Mouse (Mus musculus): ENCODE measurements around the gene Tigit. TPM values are rescaled to one million over a fixed set of nuclear protein-coding genes. Genes with fewer than 3 reads are reported as not detected.

The Tigit gene
- polyA plus RNA-seq, 1 experiment from 2014 or later: not detected

DNA sequence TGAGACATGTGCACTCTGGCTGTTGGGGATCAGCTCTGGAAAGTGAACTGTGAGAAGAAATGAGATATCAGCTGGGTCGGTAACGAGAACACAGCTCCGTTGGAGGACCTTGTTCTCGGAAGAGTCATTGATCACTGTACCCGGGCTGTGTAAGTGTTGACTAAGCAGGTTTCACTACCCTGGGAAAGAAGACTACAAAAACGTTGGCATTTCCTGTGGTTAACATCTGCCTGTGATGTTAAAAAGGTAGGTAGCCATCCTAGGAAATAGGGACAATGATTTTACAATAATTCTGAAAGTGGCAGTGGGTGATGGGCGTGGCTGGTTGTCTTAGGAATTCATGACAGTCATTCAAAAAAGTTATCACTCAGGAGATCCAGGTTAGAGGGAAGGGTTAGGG lies 31.9 kb upstream of the Tigit start:
- no peak overlapping the region for H3K4me3 ChIP-seq

DNA sequence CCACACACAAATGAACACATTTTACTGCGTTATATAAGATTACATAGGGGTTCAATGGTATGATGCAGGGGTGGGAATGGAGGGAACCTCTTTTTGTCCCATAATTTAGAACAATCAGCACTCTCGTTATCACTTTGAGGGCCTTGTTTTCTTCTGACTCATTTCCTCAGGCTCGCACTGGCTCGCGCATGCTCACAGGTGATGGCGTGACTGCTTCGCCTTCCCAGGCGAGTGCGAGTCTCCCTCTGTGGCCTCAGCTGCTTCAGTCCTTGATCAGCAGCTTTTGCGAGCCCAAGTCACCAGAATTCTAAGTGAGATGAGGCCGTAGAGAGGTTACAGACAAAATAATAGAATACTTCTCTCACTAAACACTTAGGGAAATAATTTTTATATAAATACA lies 30.2 kb upstream of the Tigit start:
- 90% methylated on average over 11 of the region's 11 CpGs for WGBS
- no peak for ATAC-seq (ENCODE audit: insufficient number of reproducible peaks, insufficient read depth, low FRiP score, low TSS enrichment, low read depth)
- Histone ChIP-seq H3K9ac (no peak overlapping the region), H3K27me3 (no peaks in the 10 kb centered on the region), H3K36me3 (no peaks in the 10 kb centered on the region), H3K4me3 (no peak overlapping the region), H3K4me1 (no peaks in the 10 kb centered on the region), H3K4me2 (no peak overlapping the region), H3K9me3 (no peaks in the 10 kb centered on the region), H3K27ac (no peak overlapping the region)

More for the DNA sequence above, 31.9 kb upstream of the Tigit start:
- no peaks in the 10 kb centered on the region for H3K4me1 ChIP-seq
- no peak overlapping the region for H3K4me2 ChIP-seq
- H3K9me3 ChIP-seq: no peaks in the 10 kb centered on the region
- no peak overlapping the region for H3K9ac ChIP-seq
- no peaks in the 10 kb centered on the region for H3K36me3 ChIP-seq
- no peaks in the 10 kb centered on the region for H3K27me3 ChIP-seq
- WGBS: 83% methylated on average over 7 of the region's 7 CpGs
- no peak for ATAC-seq (ENCODE audit: insufficient number of reproducible peaks, insufficient read depth, low FRiP score, low TSS enrichment, low read depth)
- no peak overlapping the region for H3K27ac ChIP-seq

DNA sequence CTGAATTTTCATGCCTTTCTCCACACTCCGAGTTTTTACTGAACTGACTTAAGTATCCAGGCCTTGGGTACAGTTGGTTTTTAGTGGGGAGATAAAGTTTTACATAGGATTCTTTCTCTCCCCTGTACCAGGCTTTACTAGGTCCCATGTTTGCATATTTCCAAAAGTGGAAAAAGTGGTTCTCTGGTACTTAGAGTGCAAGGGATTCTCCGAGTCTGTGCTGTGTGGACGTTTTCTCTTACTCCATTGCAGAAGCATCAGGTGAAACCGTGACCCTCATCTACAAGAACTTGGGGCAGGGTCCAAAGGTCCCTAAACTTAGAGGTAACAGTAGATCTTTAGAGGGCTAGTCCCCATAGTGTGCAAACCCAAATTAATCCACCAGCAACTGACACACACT lies 28.7 kb upstream of the Tigit start:
- Histone ChIP-seq H3K9ac (no peak overlapping the region), H3K4me1 (no peaks in the 10 kb centered on the region), H3K4me3 (no peak overlapping the region), H3K36me3 (no peaks in the 10 kb centered on the region), H3K27ac (no peak overlapping the region), H3K4me2 (no peak overlapping the region), H3K27me3 (no peaks in the 10 kb centered on the region), H3K9me3 (no peaks in the 10 kb centered on the region)
- 90% methylated on average over 4 of the region's 4 CpGs for WGBS
- ATAC-seq (ENCODE audit: insufficient number of reproducible peaks, insufficient read depth, low FRiP score, low TSS enrichment, low read depth): no peak

DNA sequence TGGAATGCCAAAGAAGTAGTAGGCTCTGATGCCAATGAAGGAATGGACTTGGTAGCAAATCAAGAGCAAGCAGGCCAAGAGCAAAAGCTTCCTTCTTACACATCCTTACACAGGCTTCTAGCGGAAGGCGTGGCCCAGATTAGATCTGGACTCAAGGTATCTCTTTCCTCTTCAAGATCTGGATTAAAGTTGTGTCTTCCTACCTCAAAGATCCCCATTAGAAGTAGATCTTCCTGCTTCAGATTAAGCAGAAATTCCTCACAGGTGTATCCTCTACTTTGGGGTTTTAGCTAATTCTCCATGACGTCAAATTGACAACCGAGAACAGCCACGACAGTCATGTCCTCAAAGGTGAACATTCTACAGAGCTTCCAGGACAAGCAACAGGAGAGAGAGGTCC lies 27.8 kb upstream of the Tigit start:
- H3K36me3 ChIP-seq: no peaks in the 10 kb centered on the region
- no peaks in the 10 kb centered on the region for H3K4me1 ChIP-seq
- no peaks in the 10 kb centered on the region for H3K27me3 ChIP-seq
- no peak overlapping the region for H3K4me3 ChIP-seq
- 88% methylated on average over 5 of the region's 5 CpGs for WGBS
- H3K9ac ChIP-seq: no peak overlapping the region
- no peak overlapping the region for H3K4me2 ChIP-seq
- no peak for ATAC-seq (ENCODE audit: insufficient number of reproducible peaks, insufficient read depth, low FRiP score, low TSS enrichment, low read depth)
- no peaks in the 10 kb centered on the region for H3K9me3 ChIP-seq
- H3K27ac ChIP-seq: no peak overlapping the region

DNA sequence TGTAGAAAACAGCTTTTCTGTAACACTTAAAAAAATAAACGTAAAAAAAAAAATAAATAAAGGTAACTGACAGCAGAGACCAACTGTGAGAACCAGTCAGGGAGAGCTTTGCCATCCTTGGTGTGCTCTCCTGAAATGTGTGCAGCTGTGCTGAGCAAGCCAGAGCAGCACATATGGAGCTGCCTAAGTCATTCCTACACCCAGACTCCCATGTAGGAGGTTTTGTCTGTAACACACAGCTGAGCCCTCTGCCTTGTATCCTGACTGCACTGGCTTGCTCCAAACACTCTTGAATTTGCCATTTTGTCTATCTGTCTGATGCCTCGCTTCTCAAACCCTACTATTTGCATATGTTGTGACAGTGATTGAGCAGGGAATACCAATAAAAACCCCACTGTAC lies 27.0 kb upstream of the Tigit start:
- WGBS: 76% methylated on average over 2 of the region's 2 CpGs
- no peak for ATAC-seq (ENCODE audit: insufficient number of reproducible peaks, insufficient read depth, low FRiP score, low TSS enrichment, low read depth)
- Histone ChIP-seq H3K36me3 (no peaks in the 10 kb centered on the region), H3K27me3 (no peaks in the 10 kb centered on the region), H3K4me2 (no peak overlapping the region), H3K27ac (no peak overlapping the region), H3K4me1 (no peaks in the 10 kb centered on the region), H3K9ac (no peak overlapping the region), H3K9me3 (no peaks in the 10 kb centered on the region), H3K4me3 (no peak overlapping the region)

DNA sequence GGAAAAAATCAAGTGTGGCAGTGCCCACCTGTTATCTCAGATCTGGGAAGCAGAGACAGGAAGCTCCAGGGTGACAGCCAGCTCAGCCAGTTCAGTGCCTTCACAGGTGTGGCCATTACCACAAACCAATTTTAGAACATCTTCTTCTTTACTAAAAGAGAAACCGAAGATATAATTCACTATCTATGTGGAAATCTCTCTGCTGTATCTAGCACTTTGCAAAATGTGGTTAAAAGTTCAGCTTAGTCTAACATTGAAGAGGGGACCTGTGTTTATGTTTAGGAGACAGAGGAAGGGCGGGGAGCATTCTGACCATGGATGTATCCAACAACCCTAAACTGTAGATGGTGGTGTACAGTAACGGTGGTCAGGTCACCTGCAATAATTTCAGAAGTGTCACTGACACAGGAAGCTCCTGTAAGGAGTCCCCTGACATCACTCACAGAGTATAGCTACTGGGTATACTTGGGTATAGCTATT lies 26.3 kb upstream of the Tigit start:
- Histone ChIP-seq H3K4me2 (no peak overlapping the region), H3K27ac (no peak overlapping the region), H3K4me1 (no peaks in the 10 kb centered on the region), H3K9me3 (no peaks in the 10 kb centered on the region), H3K9ac (no peak overlapping the region), H3K4me3 (no peak overlapping the region), H3K27me3 (no peaks in the 10 kb centered on the region), H3K36me3 (no peaks in the 10 kb centered on the region)
- WGBS: 86% methylated on average over 3 of the region's 3 CpGs
- no peak for ATAC-seq (ENCODE audit: insufficient number of reproducible peaks, insufficient read depth, low FRiP score, low TSS enrichment, low read depth)

DNA sequence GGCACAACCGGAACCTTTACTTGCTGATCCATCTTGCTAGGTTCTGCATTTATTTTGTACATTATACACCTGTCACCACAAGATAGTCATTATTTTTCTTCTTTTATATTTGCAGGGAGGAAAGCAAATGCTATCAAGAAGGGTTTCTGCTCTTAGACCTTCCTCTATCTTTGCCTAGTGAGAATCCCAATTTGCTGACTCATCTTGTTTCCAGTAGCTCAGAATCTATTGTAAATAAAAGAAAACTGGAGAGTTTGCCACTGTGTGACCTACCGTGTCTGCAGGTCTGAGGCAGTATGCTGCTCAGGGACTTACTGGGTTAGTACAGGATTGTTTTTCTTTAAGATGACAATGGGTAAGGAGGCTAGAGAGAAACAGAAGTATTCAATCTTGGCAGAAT lies 24.0 kb upstream of the Tigit start:
- no peaks in the 10 kb centered on the region for H3K9me3 ChIP-seq
- no peak for ATAC-seq (ENCODE audit: insufficient number of reproducible peaks, insufficient read depth, low FRiP score, low TSS enrichment, low read depth)
- no peak overlapping the region for H3K27ac ChIP-seq
- H3K4me1 ChIP-seq: no peaks in the 10 kb centered on the region
- 80% methylated on average over 2 of the region's 2 CpGs for WGBS
- no peak overlapping the region for H3K9ac ChIP-seq
- no peak overlapping the region for H3K4me2 ChIP-seq
- no peaks in the 10 kb centered on the region for H3K36me3 ChIP-seq
- H3K4me3 ChIP-seq: no peak overlapping the region
- H3K27me3 ChIP-seq: no peaks in the 10 kb centered on the region

DNA sequence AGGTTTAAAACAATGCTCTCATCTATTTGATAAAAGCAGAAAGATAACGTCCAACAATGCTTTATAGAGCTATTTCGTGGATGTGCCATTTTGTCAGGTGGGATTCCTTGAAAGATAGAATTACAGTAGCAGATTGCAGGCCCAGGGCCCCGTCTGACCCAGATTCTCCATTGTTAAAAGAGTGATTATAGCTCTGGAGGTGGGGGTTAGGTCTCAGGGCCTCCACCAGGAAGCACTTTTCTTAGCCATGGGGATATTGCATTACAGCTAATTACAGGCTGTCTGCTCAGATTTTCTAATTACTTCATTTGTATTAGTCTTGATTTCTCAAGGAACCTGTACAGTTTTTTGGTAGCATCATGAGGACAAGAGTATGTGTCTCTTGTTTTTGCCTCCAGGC lies 10.5 kb upstream of the Tigit start:
- H3K9ac ChIP-seq: no peak overlapping the region
- ATAC-seq (ENCODE audit: insufficient number of reproducible peaks, insufficient read depth, low FRiP score, low TSS enrichment, low read depth): no peak
- no peaks in the 10 kb centered on the region for H3K27me3 ChIP-seq
- no peak overlapping the region for H3K4me3 ChIP-seq
- no peaks in the 10 kb centered on the region for H3K36me3 ChIP-seq
- no peak overlapping the region for H3K4me2 ChIP-seq
- H3K4me1 ChIP-seq: no peaks in the 10 kb centered on the region
- no peak overlapping the region for H3K27ac ChIP-seq
- H3K9me3 ChIP-seq: no peaks in the 10 kb centered on the region
- 39% methylated on average over 3 of the region's 3 CpGs for WGBS

DNA sequence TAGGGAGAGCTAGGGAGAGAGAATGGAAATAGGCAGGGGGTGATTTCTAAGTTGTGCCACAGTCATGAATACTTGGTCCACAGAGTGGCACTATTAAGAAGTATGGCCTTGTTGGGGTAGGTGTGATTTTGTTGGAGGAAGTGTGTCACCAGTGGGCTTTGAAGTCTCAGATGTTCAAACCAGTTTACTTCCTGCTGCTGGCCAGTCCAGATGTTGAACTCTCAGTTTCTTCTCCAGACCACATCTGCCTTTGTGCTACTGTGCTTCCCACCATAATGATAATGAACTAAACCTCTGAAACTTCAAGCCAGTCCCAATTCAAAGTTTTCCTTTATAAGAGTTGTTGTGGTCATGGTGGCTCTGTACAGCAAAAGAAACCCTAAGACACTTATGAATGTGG lies 8.8 kb upstream of the Tigit start:
- H3K9ac ChIP-seq: no peak overlapping the region
- H3K4me1 ChIP-seq: no peaks in the 10 kb centered on the region
- H3K4me3 ChIP-seq: no peak overlapping the region
- H3K27ac ChIP-seq: no peak overlapping the region
- no peaks in the 10 kb centered on the region for H3K9me3 ChIP-seq
- H3K4me2 ChIP-seq: no peak overlapping the region
- H3K27me3 ChIP-seq: no peaks in the 10 kb centered on the region
- H3K36me3 ChIP-seq: no peaks in the 10 kb centered on the region
- ATAC-seq (ENCODE audit: insufficient number of reproducible peaks, insufficient read depth, low FRiP score, low TSS enrichment, low read depth): no peak

DNA sequence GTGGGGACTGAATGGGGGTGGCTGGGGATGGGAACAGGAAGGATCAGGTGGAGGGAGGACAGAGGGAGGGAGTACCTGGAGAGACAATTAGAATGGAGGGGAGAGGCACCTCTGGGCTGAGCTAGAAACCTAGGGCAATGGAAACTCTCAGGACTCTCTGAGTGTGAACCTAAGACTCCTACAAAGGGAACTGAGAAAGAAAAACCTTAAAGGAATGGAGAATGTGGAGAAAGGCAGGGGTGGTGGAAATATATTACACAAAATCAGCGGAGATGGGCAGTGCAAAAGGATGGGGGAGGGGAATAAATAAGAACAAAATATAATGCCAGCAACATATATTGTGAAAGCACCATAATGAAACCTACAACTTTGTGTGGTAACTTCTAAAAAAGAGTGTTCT lies 8.0 kb upstream of the Tigit start:
- WGBS: 85% methylated on average over 1 of the region's 1 CpGs
- no peaks in the 10 kb centered on the region for H3K36me3 ChIP-seq
- no peak overlapping the region for H3K9ac ChIP-seq
- H3K4me1 ChIP-seq: peaks cover 4% of the 10 kb centered on the region; the same call in 1 of the 2 replicates
- H3K4me2 ChIP-seq: no peak overlapping the region
- no peak for ATAC-seq (ENCODE audit: insufficient number of reproducible peaks, insufficient read depth, low FRiP score, low TSS enrichment, low read depth)
- H3K27me3 ChIP-seq: no peaks in the 10 kb centered on the region
- H3K4me3 ChIP-seq: no peak overlapping the region
- H3K27ac ChIP-seq: no peak overlapping the region
- H3K9me3 ChIP-seq: no peaks in the 10 kb centered on the region

DNA sequence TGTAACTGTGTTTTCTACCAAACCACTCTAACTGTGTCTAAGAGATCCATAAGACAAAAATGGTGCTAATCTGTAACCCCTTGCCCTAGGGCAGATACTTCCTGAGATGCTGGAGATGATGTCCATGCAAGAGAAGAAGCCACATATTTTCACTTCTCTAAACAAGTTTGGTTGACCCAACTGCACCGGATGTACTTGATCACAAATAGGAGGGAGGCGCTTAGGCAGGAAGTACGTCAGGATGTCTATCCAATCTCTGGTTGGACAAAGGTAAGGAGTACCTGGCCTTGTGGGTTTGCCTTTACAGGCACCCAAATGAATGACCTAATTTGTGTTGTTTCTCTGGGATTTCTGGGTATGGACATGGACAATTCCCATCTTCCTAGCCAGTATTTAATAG lies 4.3 kb upstream of the Tigit start:
- no peaks in the 10 kb centered on the region for H3K27me3 ChIP-seq
- no peak overlapping the region for H3K4me2 ChIP-seq
- no peak overlapping the region for H3K27ac ChIP-seq
- WGBS: 87% methylated on average over 3 of the region's 3 CpGs
- no peak for ATAC-seq (ENCODE audit: insufficient number of reproducible peaks, insufficient read depth, low FRiP score, low TSS enrichment, low read depth)
- H3K9me3 ChIP-seq: no peaks in the 10 kb centered on the region
- no peak overlapping the region for H3K4me3 ChIP-seq
- peaks cover 4% of the 10 kb centered on the region; the same call in 1 of the 2 replicates for H3K4me1 ChIP-seq
- no peak overlapping the region for H3K9ac ChIP-seq
- no peaks in the 10 kb centered on the region for H3K36me3 ChIP-seq

DNA sequence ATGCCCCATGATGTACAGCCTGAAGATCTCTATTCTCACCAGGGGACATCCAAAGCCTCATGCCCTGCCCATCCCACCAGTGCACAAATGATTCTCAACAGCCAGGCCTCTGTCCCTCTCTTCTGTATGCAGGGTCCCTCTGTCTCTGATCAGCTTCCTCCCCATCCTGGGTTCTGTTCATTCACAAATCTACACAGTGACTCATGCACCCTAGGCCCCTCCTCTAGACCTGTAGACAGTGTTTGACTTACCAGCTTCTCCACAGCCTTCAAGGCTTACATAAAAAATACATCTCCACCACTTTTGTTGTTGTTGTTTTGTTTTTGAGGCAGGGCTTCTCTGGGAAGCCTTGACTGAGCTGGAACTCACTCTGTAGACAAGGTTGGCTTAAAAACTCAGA lies 915 bp upstream of the Tigit start:
- no peak overlapping the region for H3K27ac ChIP-seq
- H3K36me3 ChIP-seq: no peaks in the 10 kb centered on the region
- H3K27me3 ChIP-seq: no peaks in the 10 kb centered on the region
- ATAC-seq (ENCODE audit: insufficient number of reproducible peaks, insufficient read depth, low FRiP score, low TSS enrichment, low read depth): no peak
- no peaks in the 10 kb centered on the region for H3K9me3 ChIP-seq
- H3K4me3 ChIP-seq: no peak overlapping the region
- no peak overlapping the region for H3K4me2 ChIP-seq
- H3K9ac ChIP-seq: no peak overlapping the region
- H3K4me1 ChIP-seq: peaks cover 4% of the 10 kb centered on the region; the same call in 1 of the 2 replicates

Data from embryonic facial prominence, embryonic 13.5 days (tissue).